Mouse (Mus musculus) embryonic facial prominence, embryonic 13.5 days (tissue): Measurements from ENCODE around the gene Lpar5. TPM values are rescaled to one million over a fixed set of nuclear protein-coding genes. Genes with fewer than 3 reads are reported as not detected.

Source experiments
- ATAC-seq: fragments of 200-750 bp; cut with Nextera tagmentation; 2 replicates; pipeline ENCODE4 v1.8.0; 2017; ENCODE audit warnings: low read depth; ENCODE audit not compliant: insufficient number of reproducible peaks, insufficient read depth, low FRiP score, low TSS enrichment
- H3K27ac ChIP-seq: fragments of 300-500 bp; sonication (generic); 2 replicates; pipeline ENCODE4 v1.5.1; 2015; ENCODE audit warnings: moderate library complexity, mild to moderate bottlenecking, inconsistent platforms
- H3K27me3 ChIP-seq: fragments of 300-500 bp; sonication (generic); 2 replicates; pipeline ENCODE4 v1.6.1; 2015; ENCODE audit warnings: mild to moderate bottlenecking, inconsistent platforms
- H3K36me3 ChIP-seq: fragments of 300-500 bp; sonication (generic); 2 replicates; pipeline ENCODE4 v1.6.1; 2015; ENCODE audit warnings: mild to moderate bottlenecking, inconsistent platforms
- H3K4me1 ChIP-seq: fragments of 300-500 bp; sonication (generic); 2 replicates; pipeline ENCODE4 v1.6.1; 2015; ENCODE audit warnings: inconsistent platforms
- H3K4me2 ChIP-seq: fragments of 300-500 bp; sonication (generic); 2 replicates; pipeline ENCODE4 v1.6.1; 2015; ENCODE audit warnings: moderate library complexity, mild to moderate bottlenecking, inconsistent platforms
- H3K4me3 ChIP-seq: fragments of 300-500 bp; sonication (generic); 2 replicates; pipeline ENCODE4 v1.5.1; 2015; ENCODE audit warnings: mild to moderate bottlenecking, inconsistent platforms
- H3K9ac ChIP-seq: fragments of 300-500 bp; sonication (generic); 2 replicates; pipeline ENCODE4 v1.6.1; 2015; ENCODE audit warnings: mild to moderate bottlenecking, inconsistent platforms
- H3K9me3 ChIP-seq: fragments of 300-500 bp; sonication (generic); 2 replicates; pipeline ENCODE4 v1.6.1; 2016; ENCODE audit warnings: inconsistent platforms
- WGBS: fragments of 180-500 bp; shearing (Covaris S2); methylation state at CpG from one replicate; pipeline ENCODE4 v1.1.7; 2015; ENCODE audit warnings: mixed read lengths; 5-methylcytosine and 5-hydroxymethylcytosine counted together
- microRNA-seq: library from miRNA; unstranded; fragments of <30 nt; microRNA quantifications from one replicate; pipeline ENCODE4, GENCODE M21; 2016
- polyA plus RNA-seq: library from polyadenylated mRNA; unstranded; fragments of >200 nt; fragmentation: Nextera tagmentation; extraction: Ambion mirVana; gene quantifications from 2 replicates; pipeline ENCODE4 v1.2.1, GENCODE M21; 2015

Lpar5 gene
- polyA plus RNA-seq, 1 experiment from 2014 or later, result 0.97 TPM

DNA sequence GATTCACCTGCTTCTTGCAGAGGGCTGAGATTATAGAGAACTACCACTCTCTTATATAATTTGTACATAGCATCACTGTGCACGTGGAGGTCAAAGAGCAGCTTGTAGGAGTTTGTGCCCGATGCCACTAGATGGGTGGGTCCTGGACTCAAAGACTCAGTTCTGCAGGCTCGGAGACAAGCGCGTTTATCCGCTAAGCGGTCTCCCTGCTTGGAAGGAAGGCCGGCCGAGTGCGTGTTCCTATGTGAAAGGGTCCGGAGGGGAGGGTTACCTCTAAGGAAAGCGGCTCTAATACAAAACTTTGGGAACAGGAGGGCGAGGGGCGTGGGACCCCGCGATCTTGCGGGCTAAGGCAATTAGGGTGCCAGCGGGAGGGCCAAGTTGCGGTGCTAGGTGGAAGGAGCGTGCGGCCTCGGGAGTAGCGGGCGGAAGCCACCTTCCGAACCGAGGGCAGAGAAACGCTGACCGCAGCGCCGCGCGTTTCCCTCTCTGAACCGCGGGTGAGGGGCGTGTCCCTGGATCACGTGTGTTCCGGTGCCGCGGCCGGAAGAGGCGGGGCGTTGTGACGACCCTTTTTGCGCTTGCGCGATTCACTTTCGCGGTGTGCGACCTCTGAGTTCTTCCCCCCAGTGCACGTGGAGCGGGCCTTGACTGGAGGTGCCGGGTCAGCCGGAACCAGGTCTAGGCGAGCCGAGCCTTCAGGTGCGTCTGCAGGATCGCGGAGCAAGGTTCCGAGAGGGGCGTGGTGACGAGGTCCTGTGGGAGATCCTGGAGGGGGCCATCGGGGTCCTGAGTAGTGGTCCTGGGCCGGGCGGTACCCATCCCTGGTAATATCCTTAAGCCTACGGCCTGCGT, 63.8 kb downstream of the Lpar5 start, which contains the start of gene Nop2:
TSS of gene Nop2 (plus strand) at position 608 of the 855 bp plus-strand sequence.
- Histone ChIP-seq H3K27ac (peak within 1 kb of the TSS; percentile 92), H3K36me3 (peaks cover 70% of the 10 kb centered on the region), H3K4me3 (peak within 1 kb of the TSS; percentile 68), H3K27me3 (no peaks in the 10 kb centered on the region), H3K9ac (peak within 1 kb of the TSS; percentile 79), H3K4me2 (peak within 1 kb of the TSS; percentile 86), H3K4me1 (peaks cover 16% of the 10 kb centered on the region), H3K9me3 (no peaks in the 10 kb centered on the region)
- ATAC-seq, result peak; percentile 91
- WGBS, result under 1% methylated on average over 66 of the region's 66 CpGs

Small RNAs within 50 kb of the gene (microRNA-seq; reads per million reads assigned to microRNA genes)
- not detected for gene Mir7045

Other genes with a start within 250 kb of the Lpar5 start
- gene Usp5, start 238.4 kb upstream of the Lpar5 start, polyA plus RNA-seq, result 149 and 163 TPM in 2 replicates
- 142 and 184 TPM in 2 replicates for gene Cdca3, start 238.4 kb upstream of the Lpar5 start, polyA plus RNA-seq
- gene Gnb3, start 227.6 kb upstream of the Lpar5 start, polyA plus RNA-seq, result 0.25 and 0.52 TPM in 2 replicates
- gene P3h3, start 210.2 kb upstream of the Lpar5 start, polyA plus RNA-seq, result 60.5 and 60.8 TPM in 2 replicates
- gene Gpr162, start 203.9 kb upstream of the Lpar5 start, polyA plus RNA-seq, result 2.0 and 2.4 TPM in 2 replicates
- 0.37 TPM in 1 of 2 replicates, not detected in the other for gene Cd4, start 179.7 kb upstream of the Lpar5 start, polyA plus RNA-seq
- gene Lag3, start 156.2 kb upstream of the Lpar5 start, polyA plus RNA-seq, result 2.9 and 3.7 TPM in 2 replicates
- 327 and 349 TPM in 2 replicates for gene Ptms, start 147.8 kb upstream of the Lpar5 start, polyA plus RNA-seq
- gene Mlf2, start 136.5 kb upstream of the Lpar5 start, polyA plus RNA-seq, result 342 and 360 TPM in 2 replicates
- gene Cops7a, start 102.4 kb upstream of the Lpar5 start, polyA plus RNA-seq, result 124 and 138 TPM in 2 replicates
- 10.0 TPM in 2 replicates for gene Pianp, start 71.2 kb upstream of the Lpar5 start, polyA plus RNA-seq
- 19.9 and 23.5 TPM in 2 replicates for gene Zfp384, start 58.8 kb upstream of the Lpar5 start, polyA plus RNA-seq
- 164 and 187 TPM in 2 replicates for gene Ing4, start 28.2 kb upstream of the Lpar5 start, polyA plus RNA-seq
- gene Acrbp, start 18.2 kb upstream of the Lpar5 start, polyA plus RNA-seq, result 21.7 and 22.7 TPM in 2 replicates
- gene Chd4, start 28.1 kb downstream of the Lpar5 start, polyA plus RNA-seq, result 83.3 and 91.2 TPM in 2 replicates
- gene Nop2, start 64.0 kb downstream of the Lpar5 start, polyA plus RNA-seq, result 62.5 and 69.3 TPM in 2 replicates
- 15.5 and 17.6 TPM in 2 replicates for gene Iffo1, start 77.3 kb downstream of the Lpar5 start, polyA plus RNA-seq
- gene Gapdh, start 98.5 kb downstream of the Lpar5 start, polyA plus RNA-seq, result 1,482 and 1,867 TPM in 2 replicates
- gene Ncapd2, start 123.8 kb downstream of the Lpar5 start, polyA plus RNA-seq, result 150 and 163 TPM in 2 replicates
- gene Mrpl51, start 123.9 kb downstream of the Lpar5 start, polyA plus RNA-seq, result 216 and 218 TPM in 2 replicates
- 4.3 and 4.4 TPM in 2 replicates for gene Vamp1, start 147.6 kb downstream of the Lpar5 start, polyA plus RNA-seq
- gene Tapbpl, start 163.9 kb downstream of the Lpar5 start, polyA plus RNA-seq, result 2.8 and 3.5 TPM in 2 replicates
- gene Cd27, start 169.1 kb downstream of the Lpar5 start, polyA plus RNA-seq, result 1.7 and 2.8 TPM in 2 replicates
- gene Tuba3a, start 218.1 kb downstream of the Lpar5 start, polyA plus RNA-seq, result 0.17 and 0.22 TPM in 2 replicates
- gene Ltbr, start 246.0 kb downstream of the Lpar5 start, polyA plus RNA-seq, result 33.1 TPM in 2 replicates